Mouse (Mus musculus) heart, adult 2 months (tissue): ENCODE results near the gene Actr5. TPM values are rescaled to one million over a fixed set of nuclear protein-coding genes. Genes with fewer than 3 reads are reported as not detected.

ENCODE experiments used
- DNase-seq, 2 experiments: peaks; one replicate each; pipeline ENCODE4 v3.0.0; 2021
- H3K27ac ChIP-seq: fragments of 200-600 bp; 2 replicates; pipeline ENCODE4 v1.8.1; 2022
- H3K27me3 ChIP-seq: fragments of 200-500 bp; 2 replicates; pipeline ENCODE4 v1.6.1; 2012; ENCODE audit warnings: mild to moderate bottlenecking, low read length, inconsistent platforms, mixed read lengths; ENCODE audit not compliant: control insufficient read depth, insufficient read depth
- H3K36me3 ChIP-seq: fragments of 200-500 bp; 2 replicates; pipeline ENCODE4 v1.6.1; 2012; ENCODE audit warnings: low read length, inconsistent platforms; ENCODE audit not compliant: control insufficient read depth, insufficient read depth
- H3K4me1 ChIP-seq: fragments of 200-500 bp; 2 replicates; pipeline ENCODE4 v1.6.1; 2011; ENCODE audit warnings: low read length; ENCODE audit not compliant: control insufficient read depth, insufficient read depth
- H3K4me3 ChIP-seq: fragments of 200-600 bp; 2 replicates; pipeline ENCODE4 v1.8.1; 2022
- H3K79me2 ChIP-seq: fragments of 200-500 bp; replicated peaks from 2 replicates; pipeline ENCODE4 v1.6.1; 2012; ENCODE audit warnings: mild to moderate bottlenecking, inconsistent platforms, low read length, moderate library complexity, mixed read lengths; ENCODE audit not compliant: control insufficient read depth, insufficient read depth
- H3K9ac ChIP-seq: fragments of 200-500 bp; 2 replicates; pipeline ENCODE4 v1.6.1; 2012; ENCODE audit warnings: low read depth, mild to moderate bottlenecking, control low read depth, inconsistent platforms, low read length, mixed read lengths
- CTCF ChIP-seq: fragments of 200-600 bp; IDR thresholded peaks from 2 replicates; pipeline ENCODE4 v1.8.1; 2022; ENCODE audit warnings: antibody characterized with exemption, mild to moderate bottlenecking, moderate library complexity
- EP300 ChIP-seq: fragments of 200-500 bp; IDR thresholded peaks from 2 replicates; pipeline ENCODE4 v1.6.1; 2011; ENCODE audit warnings: low read depth, low read length, control low read depth; ENCODE audit not compliant: insufficient read depth
- POLR2A ChIP-seq: fragments of 200-500 bp; IDR thresholded peaks from 2 replicates; pipeline ENCODE4 v1.6.1; 2011; ENCODE audit warnings: mild to moderate bottlenecking, low read depth, low read length, control low read depth; ENCODE audit not compliant: insufficient read depth
- WGBS: fragments of 180-500 bp; shearing (Covaris S2); methylation state at CpG from one replicate; pipeline ENCODE4 v1.1.7; 2018; 5-methylcytosine and 5-hydroxymethylcytosine counted together
- intact Hi-C: fragments of 180-260 bp; cut with DNase I; formaldehyde crosslinking; loops from one replicate; pipeline ENCODE4 v1.15.1; 2025
- polyA plus RNA-seq: library from polyadenylated mRNA; depleted of rRNA; stranded (reverse); fragments of >200 nt; gene quantifications from 2 replicates; pipeline ENCODE4 v1.2.3, GENCODE M21; 2012
- total RNA-seq, 2 experiments: library from RNA; stranded (reverse); gene quantifications; 2 replicates each; pipeline ENCODE4 v1.2.3; 2021

Actr5 gene
- total and polyA plus RNA-seq, 3 experiments: 3.5 to 6.4 (median 4.8) TPM

DNA sequence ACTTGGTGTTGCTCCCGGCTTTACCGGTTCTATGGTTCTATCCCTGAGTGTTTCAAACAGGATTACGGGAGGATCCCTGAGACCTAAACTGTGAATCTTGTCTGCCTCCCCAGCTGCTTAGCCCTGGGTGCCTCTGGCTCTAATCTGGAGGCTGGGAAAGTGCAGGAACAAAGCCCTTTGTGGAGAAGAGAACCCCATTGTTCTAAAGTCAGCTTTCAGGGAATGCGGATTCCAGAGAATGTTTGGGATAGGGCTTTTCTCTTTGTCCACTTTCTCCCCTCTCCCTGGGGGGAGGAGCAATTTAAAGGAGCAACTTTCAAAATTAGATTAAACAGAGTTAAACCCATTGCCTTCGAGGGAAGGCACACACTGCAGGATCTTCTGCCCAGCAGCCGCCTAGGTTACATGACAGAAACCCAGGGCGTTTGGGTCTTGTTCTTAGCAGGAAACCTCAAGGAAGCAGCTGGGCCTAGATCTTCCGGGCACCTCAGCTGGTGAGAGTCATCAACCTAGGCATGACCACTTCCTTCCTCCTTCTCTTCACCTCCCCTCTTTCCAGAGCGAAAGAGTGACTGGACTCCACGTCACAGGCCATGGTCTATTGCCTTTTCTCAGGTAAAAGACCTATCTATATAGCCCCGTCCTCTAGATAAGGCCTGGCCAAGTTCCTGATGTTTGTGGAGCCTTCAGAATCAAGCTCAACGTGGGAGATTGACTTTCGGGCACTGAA lies 41.5 kb downstream of the Actr5 start:
- 41% methylated on average over 13 of the region's 13 CpGs for WGBS
- no peak for TF ChIP-seq POLR2A
- TF ChIP-seq CTCF: no peak
- TF ChIP-seq EP300: no peak
- no peaks in the 10 kb centered on the region for H3K79me2 ChIP-seq
- peaks cover 3% of the 10 kb centered on the region for H3K4me1 ChIP-seq
- peak in 1 of 2 experiments; percentile 45 for DNase-seq
- H3K9ac ChIP-seq: no peak overlapping the region
- H3K4me3 ChIP-seq: no peak overlapping the region; the same call in 1 of the 2 replicates
- no peaks in the 10 kb centered on the region; the same call in 1 of the 2 replicates for H3K27me3 ChIP-seq
- no peaks in the 10 kb centered on the region for H3K36me3 ChIP-seq
- peak overlapping the region; percentile 91 for H3K27ac ChIP-seq
- intact Hi-C loops: loop anchor here (2.0 kb wide), 1 partner anchor 13 kb away; no protein-coding TSS in a partner anchor

DNA sequence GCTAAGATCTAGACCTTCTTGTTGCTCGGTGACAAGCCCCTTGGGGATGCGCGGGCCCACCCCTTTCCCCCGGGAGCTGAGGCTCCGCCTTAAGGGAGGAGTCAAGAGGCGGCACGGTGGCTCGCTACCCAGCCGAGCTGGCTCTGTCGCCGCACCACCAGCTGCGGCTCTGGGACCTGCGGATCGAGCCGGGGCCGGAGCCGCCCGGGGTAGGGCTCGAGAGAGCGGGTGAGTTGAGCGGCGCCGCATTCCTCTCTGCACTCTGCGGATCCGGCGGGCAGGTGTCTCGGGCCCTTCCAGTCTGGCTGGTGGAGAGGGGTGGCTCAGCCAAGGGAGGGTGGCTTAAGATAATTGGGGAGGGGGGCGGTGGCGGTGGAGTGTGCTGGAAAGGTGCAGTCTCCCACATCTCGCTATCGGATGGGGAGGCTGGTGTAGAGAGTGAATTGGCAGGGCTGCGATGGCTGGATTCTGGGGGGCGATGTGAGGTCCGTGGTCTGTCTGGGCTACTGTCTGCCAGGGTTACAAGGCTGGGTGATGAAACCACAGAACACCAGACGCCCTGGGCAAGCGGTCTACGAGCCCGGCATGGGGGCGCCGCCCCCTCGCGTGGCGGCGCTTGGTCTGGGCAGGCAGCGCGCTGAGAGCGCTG lies 42.5 kb downstream of the Actr5 start:
- Histone ChIP-seq H3K79me2 (no peaks in the 10 kb centered on the region), H3K4me3 (peak overlapping the region; percentile 64), H3K4me1 (peaks cover 3% of the 10 kb centered on the region), H3K9ac (peak overlapping the region; percentile 76), H3K36me3 (no peaks in the 10 kb centered on the region), H3K27me3 (no peaks in the 10 kb centered on the region; the same call in 1 of the 2 replicates), H3K27ac (peak overlapping the region; percentile 91)
- intact Hi-C loops: loop anchor here (2.0 kb wide), 1 partner anchor 14 kb away; no protein-coding TSS in a partner anchor
- TF ChIP-seq EP300: no peak
- TF ChIP-seq POLR2A: peak; percentile 72
- peak; percentile 79 to 82 for DNase-seq
- WGBS: 2% methylated on average over 47 of the region's 47 CpGs

DNA sequence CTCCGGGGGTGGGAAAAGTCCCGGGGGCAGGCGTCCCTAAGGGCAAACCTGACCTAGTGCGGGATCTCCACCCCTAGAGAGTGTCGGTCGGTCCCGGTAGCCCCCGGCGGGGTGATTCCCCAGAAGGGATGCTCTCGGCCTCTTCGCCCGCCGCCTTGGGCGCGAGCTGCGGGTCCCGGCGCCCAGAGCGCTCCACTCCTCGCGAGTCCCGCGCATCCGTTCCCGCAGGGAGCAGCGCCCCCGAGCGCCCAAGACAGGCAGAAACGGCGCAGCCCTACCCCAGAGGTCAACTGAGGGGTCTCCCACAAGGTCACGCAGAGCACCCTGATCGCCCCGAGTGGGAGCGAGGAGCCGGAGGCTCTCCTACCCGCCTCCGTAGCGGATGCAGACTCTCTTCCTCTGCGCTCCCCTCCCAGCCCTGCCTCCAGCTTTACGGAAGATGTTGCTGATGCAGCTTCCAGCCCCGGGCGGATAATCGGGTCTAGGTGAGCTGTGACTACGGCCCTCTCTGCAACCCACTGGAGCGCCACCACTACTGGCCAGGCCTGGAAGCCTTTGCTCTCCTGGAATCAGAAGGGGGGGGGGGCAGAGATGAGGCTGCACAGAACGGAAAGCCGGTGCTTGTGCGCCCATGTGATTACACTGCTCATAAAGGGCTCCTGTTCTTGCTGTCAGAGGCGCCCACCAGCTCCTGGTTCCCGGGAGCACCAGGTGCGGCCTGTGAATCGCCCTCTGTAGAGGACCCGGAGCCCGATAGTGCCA lies 43.2 kb downstream of the Actr5 start:
- Histone ChIP-seq H3K36me3 (no peaks in the 10 kb centered on the region), H3K4me3 (peak overlapping the region; percentile 64), H3K79me2 (no peaks in the 10 kb centered on the region), H3K9ac (peak overlapping the region; percentile 76), H3K27me3 (no peaks in the 10 kb centered on the region; the same call in 1 of the 2 replicates), H3K27ac (peak overlapping the region; percentile 91), H3K4me1 (peaks cover 7% of the 10 kb centered on the region)
- peak; percentile 65 for TF ChIP-seq CTCF
- TF ChIP-seq POLR2A: no peak
- no peak for TF ChIP-seq EP300
- DNase-seq: peak; percentile 71 to 72
- intact Hi-C loops: loop anchor here (2.0 kb wide), 2 partner anchors 15 to 67 kb away; no protein-coding TSS in a partner anchor
- WGBS: 1% methylated on average over 54 of the region's 54 CpGs

DNA sequence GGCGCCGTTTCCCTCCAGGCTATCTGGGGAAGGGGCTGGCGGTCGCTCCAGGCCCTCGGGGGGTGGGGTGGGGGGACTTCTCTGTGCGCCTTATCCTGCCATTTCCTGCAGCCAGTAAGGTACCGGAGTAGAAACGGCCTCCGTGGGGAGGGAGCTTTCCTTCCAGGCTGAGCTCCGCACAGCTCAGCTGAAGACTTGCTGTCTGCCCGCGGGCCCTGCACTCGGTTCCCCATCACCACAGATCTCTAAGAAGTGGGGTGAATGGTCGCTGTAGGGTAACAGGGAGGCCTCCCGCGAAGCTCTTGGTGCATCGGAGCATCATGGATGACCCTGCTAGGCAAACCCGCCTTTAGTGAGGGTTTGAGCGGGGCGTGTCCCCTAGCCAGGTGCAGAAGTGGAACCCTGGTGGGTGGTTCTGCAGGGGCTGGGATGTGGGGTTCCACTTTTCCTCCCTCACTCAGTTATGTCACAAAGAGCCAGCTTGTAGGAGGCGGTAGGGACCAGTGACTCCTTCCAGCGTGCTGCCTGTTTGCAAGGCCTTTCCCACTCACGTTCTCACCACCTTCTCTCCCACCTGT lies 43.8 kb downstream of the Actr5 start:
- H3K79me2 ChIP-seq: no peaks in the 10 kb centered on the region
- DNase-seq: no peak
- intact Hi-C loops: loop anchor here (2.0 kb wide), 1 partner anchor 66 kb away; no protein-coding TSS in a partner anchor
- TF ChIP-seq CTCF (no peak), POLR2A (no peak), EP300 (no peak)
- H3K9ac ChIP-seq: peak overlapping the region; percentile 76
- peaks cover 9% of the 10 kb centered on the region for H3K4me1 ChIP-seq
- H3K27me3 ChIP-seq: no peaks in the 10 kb centered on the region; the same call in 1 of the 2 replicates
- peak overlapping the region; percentile 64 for H3K4me3 ChIP-seq
- peak overlapping the region; percentile 91 for H3K27ac ChIP-seq
- H3K36me3 ChIP-seq: no peaks in the 10 kb centered on the region
- 12% methylated on average over 23 of the region's 23 CpGs for WGBS
